Mouse (Mus musculus) thymus, adult 2 months (tissue): ENCODE measurements around the gene Eno4. TPM values are rescaled to one million over a fixed set of nuclear protein-coding genes. Genes with fewer than 3 reads are reported as not detected.

ENCODE experiments used
- DNase-seq: peaks from one replicate; pipeline ENCODE4 v3.0.0; 2021
- H3K27ac ChIP-seq: fragments of 200-500 bp; 2 replicates; pipeline ENCODE4 v1.5.1; 2012; ENCODE audit warnings: low read length, control low read depth; ENCODE audit not compliant: control insufficient read depth, insufficient read depth
- H3K27me3 ChIP-seq: fragments of 200-500 bp; 2 replicates; pipeline ENCODE4 v1.6.1; 2012; ENCODE audit warnings: mild to moderate bottlenecking, low read length, moderate library complexity, mixed read lengths; ENCODE audit not compliant: control insufficient read depth, insufficient read depth
- H3K36me3 ChIP-seq: fragments of 200-500 bp; 2 replicates; pipeline ENCODE4 v1.6.1; 2012; ENCODE audit warnings: mild to moderate bottlenecking, low read length, moderate library complexity; ENCODE audit not compliant: control insufficient read depth, insufficient read depth
- H3K4me1 ChIP-seq: fragments of 200-500 bp; replicated peaks from 2 replicates; pipeline ENCODE4 v1.6.1; 2012; ENCODE audit warnings: low read length; ENCODE audit not compliant: control insufficient read depth, insufficient read depth
- H3K4me3 ChIP-seq: fragments of 200-500 bp; 2 replicates; pipeline ENCODE4 v1.5.1; 2012; ENCODE audit warnings: mild to moderate bottlenecking, low read length, control low read depth, moderate library complexity; ENCODE audit not compliant: control insufficient read depth, insufficient read depth
- CTCF ChIP-seq: fragments of 200-500 bp; IDR thresholded peaks from 2 replicates; pipeline ENCODE4 v1.5.1; 2012; ENCODE audit warnings: mild to moderate bottlenecking, control low read depth, low read length, moderate library complexity, borderline replicate concordance; ENCODE audit not compliant: control insufficient read depth, poor library complexity, insufficient read depth; ENCODE audit errors: extremely low read depth
- POLR2A ChIP-seq: fragments of 200-500 bp; IDR thresholded peaks from 2 replicates; pipeline ENCODE4 v1.6.1; 2012; ENCODE audit warnings: mild to moderate bottlenecking, low read length, control low read depth, moderate library complexity; ENCODE audit not compliant: control insufficient read depth, poor library complexity, insufficient read depth; ENCODE audit errors: extremely low read depth
- WGBS: fragments of 180-500 bp; shearing (Covaris S2); methylation state at CpG from one replicate; pipeline ENCODE4 v1.1.7; 2018; 5-methylcytosine and 5-hydroxymethylcytosine counted together
- polyA plus RNA-seq: library from polyadenylated mRNA; depleted of rRNA; stranded (reverse); fragments of >200 nt; gene quantifications from 2 replicates; pipeline ENCODE4 v1.2.3, GENCODE M21; 2012

The Eno4 gene
- polyA plus RNA-seq, 1 experiment, result 0.09 TPM

GRCm38 (mm10) chr19:58968731-58969506 is 25.7 kb downstream of the Eno4 start:
- WGBS, result 71% methylated on average over 15 of the region's 15 CpGs
- Histone ChIP-seq H3K4me3 (no peak overlapping the region), H3K36me3 (no peaks in the 10 kb centered on the region), H3K27me3 (no peaks in the 10 kb centered on the region), H3K27ac (no peak overlapping the region), H3K4me1 (no peaks in the 10 kb centered on the region)
- DNase-seq, result no peak
- no peak for TF ChIP-seq POLR2A

- TF ChIP-seq CTCF (no peak), POLR2A (no peak)
- Histone ChIP-seq H3K27me3 (no peaks in the 10 kb centered on the region), H3K4me3 (no peak overlapping the region), H3K27ac (no peak overlapping the region), H3K36me3 (no peaks in the 10 kb centered on the region), H3K4me1 (no peaks in the 10 kb centered on the region)
- WGBS, result 85% methylated on average over 13 of the region's 13 CpGs
- DNase-seq, result no peak
These were observed 27.6 kb downstream of the Eno4 start for GRCm38 (mm10) chr19:58970826-58971225.

- H3K4me1 ChIP-seq, result no peaks in the 10 kb centered on the region
- no peaks in the 10 kb centered on the region for H3K27me3 ChIP-seq
- no peak for DNase-seq
- no peak overlapping the region for H3K27ac ChIP-seq
- WGBS, result 93% methylated on average over 8 of the region's 8 CpGs
- no peak overlapping the region for H3K4me3 ChIP-seq
- no peaks in the 10 kb centered on the region for H3K36me3 ChIP-seq
- TF ChIP-seq POLR2A (no peak), CTCF (no peak)
These were observed 30.9 kb downstream of the Eno4 start for GRCm38 (mm10) chr19:58974126-58974525.

GRCm38 (mm10) chr19:58975216-58975863 is 32.1 kb downstream of the Eno4 start:
- Histone ChIP-seq H3K36me3 (no peaks in the 10 kb centered on the region), H3K4me3 (no peak overlapping the region), H3K27me3 (no peaks in the 10 kb centered on the region), H3K27ac (no peak overlapping the region), H3K4me1 (no peaks in the 10 kb centered on the region)
- DNase-seq, result no peak
- TF ChIP-seq POLR2A, result no peak
- no peak for TF ChIP-seq CTCF
- 93% methylated on average over 11 of the region's 11 CpGs for WGBS

- Histone ChIP-seq H3K27ac (no peak overlapping the region), H3K4me3 (no peak overlapping the region), H3K4me1 (no peaks in the 10 kb centered on the region), H3K36me3 (no peaks in the 10 kb centered on the region), H3K27me3 (no peaks in the 10 kb centered on the region)
- no peak for DNase-seq
- WGBS, result 21% methylated on average over 11 of the region's 11 CpGs
- no peak for TF ChIP-seq CTCF
- TF ChIP-seq POLR2A, result no peak
These were observed 35.4 kb downstream of the Eno4 start for GRCm38 (mm10) chr19:58978401-58979171.

GRCm38 (mm10) chr19:58979436-58980055 is 36.3 kb downstream of the Eno4 start:
- DNase-seq, result no peak
- Histone ChIP-seq H3K36me3 (no peaks in the 10 kb centered on the region), H3K4me1 (no peaks in the 10 kb centered on the region), H3K27ac (no peak overlapping the region), H3K4me3 (no peak overlapping the region), H3K27me3 (no peaks in the 10 kb centered on the region)
- TF ChIP-seq POLR2A, result no peak
- TF ChIP-seq CTCF, result no peak
- WGBS, result 60% methylated on average over 13 of the region's 13 CpGs
